Mouse (Mus musculus) ES-E14 (cell line): ENCODE results near the gene Tmem179.

Source experiments
- CHD2 ChIP-seq: IDR thresholded peaks from 2 replicates; pipeline ENCODE4 v1.6.1; 2014; ENCODE audit warnings: mild to moderate bottlenecking, low read depth, low read length, inconsistent platforms
- HCFC1 ChIP-seq: IDR thresholded peaks from 2 replicates; pipeline ENCODE4 v1.6.1; 2012; ENCODE audit warnings: low read length, inconsistent platforms, borderline replicate concordance; ENCODE audit not compliant: insufficient read depth
- ZC3H11A ChIP-seq: IDR thresholded peaks from 2 replicates; pipeline ENCODE4 v1.6.1; 2012; ENCODE audit warnings: low read depth, mild to moderate bottlenecking, inconsistent platforms, low read length, borderline replicate concordance
- ZNF384 ChIP-seq: IDR thresholded peaks from 2 replicates; pipeline ENCODE4 v1.6.1; 2012; ENCODE audit warnings: low read depth, low read length, inconsistent platforms

DNA sequence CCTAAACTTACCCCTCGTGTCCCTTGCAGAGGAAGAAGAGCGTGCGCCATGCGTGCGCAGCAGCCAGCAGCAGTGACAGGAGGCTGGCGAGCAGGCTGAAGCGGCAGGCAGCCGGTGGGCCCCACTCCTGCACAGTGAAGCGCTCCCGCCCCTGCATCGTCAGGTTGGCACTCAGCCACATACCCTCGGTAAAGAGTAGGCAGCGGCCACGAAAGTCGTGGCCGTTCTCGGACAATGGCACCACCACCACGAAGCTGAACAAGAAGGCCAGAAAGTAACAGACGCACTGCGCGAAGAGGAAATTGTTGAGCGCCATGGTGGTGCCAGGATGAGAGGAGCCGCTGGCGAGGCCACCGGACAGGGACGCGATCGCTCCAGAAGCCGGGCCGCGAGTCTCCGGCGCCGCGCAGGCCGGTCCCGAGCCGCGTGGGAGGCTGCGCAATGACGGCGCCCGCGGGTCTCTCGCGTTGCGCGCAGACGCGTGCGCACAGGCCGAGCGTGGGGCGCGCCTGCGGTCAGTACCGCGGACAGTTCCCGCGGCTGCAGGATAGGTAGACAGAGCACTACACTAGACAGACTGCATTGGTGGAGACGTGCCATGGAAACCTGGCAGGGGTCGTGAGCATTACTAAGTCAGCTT lies 5.7 kb downstream of the Tmem179 start:
- TF ChIP-seq ZC3H11A: no peak
- TF ChIP-seq HCFC1: no peak
- TF ChIP-seq ZNF384: no peak
- TF ChIP-seq CHD2: no peak
